Mouse (Mus musculus) hindbrain, embryonic 14.5 days (tissue): Measurements from ENCODE around the gene Calhm5. TPM values are rescaled to one million over a fixed set of nuclear protein-coding genes. Genes with fewer than 3 reads are reported as not detected.

Experiments
- polyA plus RNA-seq: library from polyadenylated mRNA; unstranded; fragments of >200 nt; fragmentation: Nextera tagmentation; extraction: Ambion mirVana; gene quantifications from 2 replicates; pipeline ENCODE4 v1.2.1, GENCODE M21; 2014

The Calhm5 gene
- polyA plus RNA-seq, 1 experiment from 2014 or later: 0.66 TPM

Other genes starting within 250 kb of the Calhm5 start
- gene Sult3a1, start 238.8 kb downstream of the Calhm5 start, polyA plus RNA-seq: not detected in 2 replicates
- 1.5 and 2.0 TPM in 2 replicates for gene Rsph4a, start 191.4 kb downstream of the Calhm5 start, polyA plus RNA-seq
- 21.3 and 21.8 TPM in 2 replicates for gene Zup1, start 145.2 kb downstream of the Calhm5 start, polyA plus RNA-seq
- 131 and 136 TPM in 2 replicates for gene Rwdd1, start 76.9 kb downstream of the Calhm5 start, polyA plus RNA-seq
- not detected in 2 replicates for gene Trappc3l, start 58.9 kb downstream of the Calhm5 start, polyA plus RNA-seq
- gene Calhm4, start 52.2 kb downstream of the Calhm5 start, polyA plus RNA-seq: not detected in 2 replicates
- 0.38 and 0.90 TPM in 2 replicates for gene Calhm6, start 31.5 kb upstream of the Calhm5 start, polyA plus RNA-seq
- gene Dse, start 111.2 kb upstream of the Calhm5 start, polyA plus RNA-seq: 8.8 and 9.8 TPM in 2 replicates
- gene Tspyl1, start 185.7 kb upstream of the Calhm5 start, polyA plus RNA-seq: 103 and 116 TPM in 2 replicates
- 167 and 184 TPM in 2 replicates for gene Tspyl4, start 200.9 kb upstream of the Calhm5 start, polyA plus RNA-seq